Mouse (Mus musculus): Measurements from ENCODE around the gene Hfe2.
"Not testable (repeated sequence)": the region's sequence is repeated elsewhere in the genome, so short reads cannot be mapped to it uniquely, and the experiment has no call there.

Hfe2 gene

GRCm38 (mm10) chr3:96496216-96496615 lies 28.8 kb upstream of the Hfe2 start:
- DNase-seq (ENCODE audit: low spot score) = no peak

GRCm38 (mm10) chr3:96496620-96497275 lies 28.2 kb upstream of the Hfe2 start:
- DNase-seq (ENCODE audit: low spot score) = not testable (repeated sequence)

- peak; percentile 73 for DNase-seq (ENCODE audit: low spot score)
These were observed 27.4 kb upstream of the Hfe2 start for GRCm38 (mm10) chr3:96497451-96498028.

GRCm38 (mm10) chr3:96498476-96499245 lies 26.3 kb upstream of the Hfe2 start:
- DNase-seq (ENCODE audit: low spot score) = no peak

GRCm38 (mm10) chr3:96499481-96500288 lies 25.3 kb upstream of the Hfe2 start:
- peak; percentile 80 for DNase-seq (ENCODE audit: low spot score)

GRCm38 (mm10) chr3:96500289-96500621 lies 24.7 kb upstream of the Hfe2 start:
- peak; percentile 94 for DNase-seq (ENCODE audit: low spot score)

- peak; percentile 79 for DNase-seq (ENCODE audit: low spot score)
These were observed 24.2 kb upstream of the Hfe2 start for GRCm38 (mm10) chr3:96500691-96501265.

GRCm38 (mm10) chr3:96501391-96502115 lies 23.4 kb upstream of the Hfe2 start:
- DNase-seq (ENCODE audit: low spot score) = peak; percentile 87

GRCm38 (mm10) chr3:96502181-96503082 lies 22.5 kb upstream of the Hfe2 start:
- no peak for DNase-seq (ENCODE audit: low spot score)

GRCm38 (mm10) chr3:96503083-96503450 lies 21.9 kb upstream of the Hfe2 start:
- DNase-seq (ENCODE audit: low spot score) = peak; percentile 80

- DNase-seq (ENCODE audit: low spot score) = no peak
These were observed 21.0 kb upstream of the Hfe2 start for GRCm38 (mm10) chr3:96503946-96504345.

- DNase-seq (ENCODE audit: low spot score) = no peak
These were observed 20.0 kb upstream of the Hfe2 start for GRCm38 (mm10) chr3:96504931-96505330.

- DNase-seq (ENCODE audit: low spot score) = no peak
These were observed 18.4 kb upstream of the Hfe2 start for GRCm38 (mm10) chr3:96506396-96507047.

GRCm38 (mm10) chr3:96507966-96508365 lies 17.0 kb upstream of the Hfe2 start:
- not testable (repeated sequence) for DNase-seq (ENCODE audit: low spot score)

GRCm38 (mm10) chr3:96520171-96520570 lies 4.8 kb upstream of the Hfe2 start:
- no peak for DNase-seq (ENCODE audit: low spot score)

- DNase-seq (ENCODE audit: low spot score) = peak; percentile 41
These were observed 2.8 kb upstream of the Hfe2 start for GRCm38 (mm10) chr3:96522149-96522548.

GRCm38 (mm10) chr3:96524028-96524810 lies 753 bp upstream of the Hfe2 start:
- no peak for DNase-seq (ENCODE audit: low spot score)

GRCm38 (mm10) chr3:96526013-96526762 lies 1.2 kb downstream of the Hfe2 start:
- no peak for DNase-seq (ENCODE audit: low spot score)
